Mouse (Mus musculus): ENCODE results near the gene Hist2h2aa1.

- no peak for TF ChIP-seq GATA1 (IDR thresholded peaks at IDR 0.05; ENCODE audit: borderline replicate concordance, low read length)
- TF ChIP-seq CTCF (IDR thresholded peaks at IDR 0.05; ENCODE audit: low read depth, low read length): no peak
These were observed 48.1 kb upstream of the Hist2h2aa1 start for GRCm38 (mm10) chr3:96197129-96197749.
